Mouse (Mus musculus): ENCODE measurements around the gene Asic4. TPM values are rescaled to one million over a fixed set of nuclear protein-coding genes. Genes with fewer than 3 reads are reported as not detected.

The Asic4 gene
- 0.05 TPM for polyA plus RNA-seq (2012; fragmentation: generic; extraction: Trizol)
- long read RNA-seq, experiment 1, result 0 reads
- long read RNA-seq, experiment 2, result 0 reads

GRCm38 (mm10) chr1:75450314-75451005, at the start of gene Asic4:
TSS of gene Asic4 (plus strand) at chr1:75450436.
- no peak within 1 kb of the TSS for H3K4me3 ChIP-seq (ENCODE audit: insufficient read depth, poor library complexity, severe bottlenecking)
- no peaks in the 10 kb centered on the region for H3K79me2 ChIP-seq (ENCODE audit: control insufficient read depth, insufficient read depth)
- H3ac ChIP-seq (ENCODE audit: control insufficient read depth, insufficient read length, low read depth), result peak within 1 kb of the TSS; percentile 13
- H3K79me3 ChIP-seq (ENCODE audit: low read depth), result no peaks in the 10 kb centered on the region
- H3K27me3 ChIP-seq (ENCODE audit: control insufficient read depth, insufficient read depth, insufficient read length), result peaks cover 5% of the 10 kb centered on the region
- TF ChIP-seq MYOG (IDR thresholded peaks at IDR 0.05; ENCODE audit: control insufficient read depth, extremely low read depth, insufficient read length) (no peak), CTCF (IDR thresholded peaks at IDR 0.05; ENCODE audit: control insufficient read depth, insufficient read depth, insufficient read length) (no peak), CEBPB (IDR thresholded peaks at IDR 0.05; ENCODE audit: low read depth) (no peak), MYOD1 (IDR thresholded peaks at IDR 0.05; ENCODE audit: control insufficient read depth, insufficient read length, low read depth) (peak; percentile 23)
- H3K36me3 ChIP-seq (ENCODE audit: control insufficient read depth, insufficient read depth), result no peaks in the 10 kb centered on the region

- TF ChIP-seq CTCF (IDR thresholded peaks at IDR 0.05; ENCODE audit: control insufficient read depth, insufficient read depth, insufficient read length) (no peak), MYOG (IDR thresholded peaks at IDR 0.05; ENCODE audit: control insufficient read depth, extremely low read depth, insufficient read length) (no peak), CEBPB (IDR thresholded peaks at IDR 0.05; ENCODE audit: low read depth) (no peak), MYOD1 (IDR thresholded peaks at IDR 0.05; ENCODE audit: control insufficient read depth, insufficient read length, low read depth) (no peak), USF1 (IDR thresholded peaks at IDR 0.05; ENCODE audit: low read depth) (no peak), FOSL1 (IDR thresholded peaks at IDR 0.05; ENCODE audit: insufficient read depth, low read length, poor library complexity, severe bottlenecking) (no peak), MAX (IDR thresholded peaks at IDR 0.05) (no peak)
- Histone ChIP-seq H3K79me2 (ENCODE audit: control insufficient read depth, insufficient read depth) (no peaks in the 10 kb centered on the region), H3K27me3 (ENCODE audit: control insufficient read depth, insufficient read depth, insufficient read length) (no peaks in the 10 kb centered on the region), H3ac (ENCODE audit: control insufficient read depth, insufficient read length, low read depth) (no peak overlapping the region), H3K79me3 (ENCODE audit: low read depth) (no peaks in the 10 kb centered on the region), H3K4me3 (ENCODE audit: insufficient read depth, poor library complexity, severe bottlenecking) (no peak overlapping the region), H3K36me3 (ENCODE audit: control insufficient read depth, insufficient read depth) (peaks cover 40% of the 10 kb centered on the region)
Measured at GRCm38 (mm10) chr1:75400493-75401115, 49.6 kb upstream of the Asic4 start.

GRCm38 (mm10) chr1:75405547-75405946, 44.7 kb upstream of the Asic4 start:
- no peaks in the 10 kb centered on the region for H3K79me3 ChIP-seq (ENCODE audit: low read depth)
- H3K36me3 ChIP-seq (ENCODE audit: control insufficient read depth, insufficient read depth), result peaks cover 45% of the 10 kb centered on the region
- H3ac ChIP-seq (ENCODE audit: control insufficient read depth, insufficient read length, low read depth), result no peak overlapping the region
- no peak overlapping the region for H3K4me3 ChIP-seq (ENCODE audit: insufficient read depth, poor library complexity, severe bottlenecking)
- TF ChIP-seq FOSL1 (IDR thresholded peaks at IDR 0.05; ENCODE audit: insufficient read depth, low read length, poor library complexity, severe bottlenecking) (no peak), USF1 (IDR thresholded peaks at IDR 0.05; ENCODE audit: low read depth) (no peak), MYOD1 (IDR thresholded peaks at IDR 0.05; ENCODE audit: control insufficient read depth, insufficient read length, low read depth) (no peak), MAX (IDR thresholded peaks at IDR 0.05) (no peak), CEBPB (IDR thresholded peaks at IDR 0.05; ENCODE audit: low read depth) (no peak), MYOG (IDR thresholded peaks at IDR 0.05; ENCODE audit: control insufficient read depth, extremely low read depth, insufficient read length) (no peak), CTCF (IDR thresholded peaks at IDR 0.05; ENCODE audit: control insufficient read depth, insufficient read depth, insufficient read length) (no peak)
- no peaks in the 10 kb centered on the region for H3K79me2 ChIP-seq (ENCODE audit: control insufficient read depth, insufficient read depth)
- no peaks in the 10 kb centered on the region for H3K27me3 ChIP-seq (ENCODE audit: control insufficient read depth, insufficient read depth, insufficient read length)

GRCm38 (mm10) chr1:75406173-75406572, 44.1 kb upstream of the Asic4 start:
- H3K27me3 ChIP-seq (ENCODE audit: control insufficient read depth, insufficient read depth, insufficient read length), result no peaks in the 10 kb centered on the region
- no peak overlapping the region for H3ac ChIP-seq (ENCODE audit: control insufficient read depth, insufficient read length, low read depth)
- no peak overlapping the region for H3K4me3 ChIP-seq (ENCODE audit: insufficient read depth, poor library complexity, severe bottlenecking)
- H3K36me3 ChIP-seq (ENCODE audit: control insufficient read depth, insufficient read depth), result peaks cover 40% of the 10 kb centered on the region
- no peaks in the 10 kb centered on the region for H3K79me3 ChIP-seq (ENCODE audit: low read depth)
- H3K79me2 ChIP-seq (ENCODE audit: control insufficient read depth, insufficient read depth), result no peaks in the 10 kb centered on the region
- TF ChIP-seq CTCF (IDR thresholded peaks at IDR 0.05; ENCODE audit: control insufficient read depth, insufficient read depth, insufficient read length), result no peak

- Histone ChIP-seq H3K4me3 (ENCODE audit: insufficient read depth, poor library complexity, severe bottlenecking) (no peak overlapping the region), H3K27me3 (ENCODE audit: control insufficient read depth, insufficient read depth, insufficient read length) (no peaks in the 10 kb centered on the region), H3K79me2 (ENCODE audit: control insufficient read depth, insufficient read depth) (no peaks in the 10 kb centered on the region), H3K36me3 (ENCODE audit: control insufficient read depth, insufficient read depth) (peaks cover 38% of the 10 kb centered on the region), H3ac (ENCODE audit: control insufficient read depth, insufficient read length, low read depth) (no peak overlapping the region), H3K79me3 (ENCODE audit: low read depth) (no peaks in the 10 kb centered on the region)
- no peak for TF ChIP-seq CTCF (IDR thresholded peaks at IDR 0.05; ENCODE audit: control insufficient read depth, insufficient read depth, insufficient read length)
- no peak for TF ChIP-seq MYOG (IDR thresholded peaks at IDR 0.05; ENCODE audit: control insufficient read depth, extremely low read depth, insufficient read length)
- no peak for TF ChIP-seq MYOD1 (IDR thresholded peaks at IDR 0.05; ENCODE audit: control insufficient read depth, insufficient read length, low read depth)
- TF ChIP-seq CEBPB (IDR thresholded peaks at IDR 0.05; ENCODE audit: low read depth), result no peak
- no peak for TF ChIP-seq USF1 (IDR thresholded peaks at IDR 0.05; ENCODE audit: low read depth)
- TF ChIP-seq MAX (IDR thresholded peaks at IDR 0.05), result no peak
- TF ChIP-seq FOSL1 (IDR thresholded peaks at IDR 0.05; ENCODE audit: insufficient read depth, low read length, poor library complexity, severe bottlenecking), result no peak
Measured at GRCm38 (mm10) chr1:75407056-75407455, 43.2 kb upstream of the Asic4 start.

All from C2C12 (cell line).